Mouse (Mus musculus) sigmoid colon, adult 10 weeks (tissue): Measurements from ENCODE around the gene Spdef. TPM values are rescaled to one million over a fixed set of nuclear protein-coding genes. Genes with fewer than 3 reads are reported as not detected.

Experiments used
- polyA plus RNA-seq: library from polyadenylated mRNA; stranded (reverse); fragments of 350-450 nt; fragmentation: Illumina TruSeq; extraction: RNeasy Lipid Tissue Mini Kit (QIAGEN cat#74804); gene quantifications from one replicate; pipeline ENCODE4 v1.2.3, GENCODE M21; 2014; ENCODE audit warnings: low read depth, low replicate concordance

The Spdef gene
- 3.0 TPM for polyA plus RNA-seq

DNA sequence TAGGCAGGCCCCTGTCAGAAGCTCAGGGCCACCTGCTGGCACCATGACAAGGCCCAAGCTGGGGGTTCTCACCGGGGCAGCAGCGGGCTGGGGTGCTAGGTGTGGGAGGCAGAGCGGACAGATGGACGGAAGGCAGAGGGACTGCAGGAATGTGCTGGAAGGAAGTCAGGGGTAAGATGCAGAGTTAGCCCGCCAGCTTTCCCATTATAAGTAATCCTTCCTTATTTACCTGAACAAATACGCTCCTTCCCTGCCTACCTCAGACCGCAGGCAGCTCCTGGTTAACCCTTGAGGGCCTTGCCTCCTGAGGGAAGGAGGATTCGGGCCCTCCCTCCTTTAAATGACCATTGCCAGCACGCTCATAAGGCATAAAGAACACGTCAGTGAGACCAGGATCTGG, at the start of gene Spdef:
Spdef (minus strand) TSS at position 186 of the 400 bp plus-strand sequence.

Other genes with a start within 250 kb of the Spdef start
- gene Grm4, start 207.6 kb downstream of the Spdef start, polyA plus RNA-seq: not detected
- gene Hmga1, start 172.5 kb downstream of the Spdef start, polyA plus RNA-seq: 17.8 TPM
- gene AI413582, start 163.2 kb downstream of the Spdef start, polyA plus RNA-seq: not detected
- gene Nudt3, start 105.5 kb downstream of the Spdef start, polyA plus RNA-seq: 17.9 TPM
- gene RPS10-NUDT3, start 93.7 kb downstream of the Spdef start, polyA plus RNA-seq: not detected
- gene Rps10, start 92.3 kb downstream of the Spdef start, polyA plus RNA-seq: 46.2 TPM
- gene Pacsin1, start 73.4 kb downstream of the Spdef start, polyA plus RNA-seq: 0.57 TPM
- 57.7 TPM for gene D17Wsu92e, start 91.7 kb upstream of the Spdef start, polyA plus RNA-seq
- 30.4 TPM for gene Snrpc, start 109.2 kb upstream of the Spdef start, polyA plus RNA-seq
- gene Uhrf1bp1, start 127.5 kb upstream of the Spdef start, polyA plus RNA-seq: 1.8 TPM
- 2.7 TPM for gene Anks1, start 180.4 kb upstream of the Spdef start, polyA plus RNA-seq
- 20.8 TPM for gene Taf11, start 180.9 kb upstream of the Spdef start, polyA plus RNA-seq